Mouse (Mus musculus) liver, embryonic 14.5 days (tissue): ENCODE data around the gene H3f3b. TPM values are rescaled to one million over a fixed set of nuclear protein-coding genes. Genes with fewer than 3 reads are reported as not detected.
A peak's percentile ranks its signal among the peaks of the same experiment; 100 is the strongest.

Source experiments
- ATAC-seq: fragments of 200-750 bp; cut with Nextera tagmentation; 2 replicates; pipeline ENCODE4 v1.8.0; 2017; ENCODE audit warnings: moderate number of reproducible peaks, mild to moderate bottlenecking, moderate library complexity; ENCODE audit not compliant: insufficient read depth
- DNase-seq, 3 experiments: peaks; one replicate each; pipeline ENCODE4 v3.0.0-alpha.2; 2012 to 2013; ENCODE audit warnings: low read depth in 3 of 3, low spot score in 3 of 3
- H3K27ac ChIP-seq: fragments of 300-500 bp; sonication (generic); 2 replicates; pipeline ENCODE4 v1.5.1; 2014; ENCODE audit warnings: moderate library complexity, mild to moderate bottlenecking, control low read depth, inconsistent platforms
- H3K27me3 ChIP-seq: fragments of 300-500 bp; sonication (generic); 2 replicates; pipeline ENCODE4 v1.6.1; 2014; ENCODE audit warnings: mild to moderate bottlenecking, low read length, moderate library complexity; ENCODE audit not compliant: control insufficient read depth, insufficient read depth
- H3K36me3 ChIP-seq: fragments of 300-500 bp; sonication (generic); replicated peaks from 2 replicates; pipeline ENCODE4 v1.6.1; 2014; ENCODE audit warnings: low read depth; ENCODE audit not compliant: control insufficient read depth, insufficient read depth
- H3K4me1 ChIP-seq, 2 experiments: fragments of 200-500 bp in 1 of 2; fragments of 300-500 bp in 1 of 2; sonication (generic) in 1 of 2; replicated peaks; 2 replicates each; pipeline ENCODE4 v1.6.1; 2012 to 2014; ENCODE audit warnings: antibody characterized with exemption in 1 of 2, inconsistent platforms in 1 of 2, low read length in 1 of 2; ENCODE audit not compliant: control insufficient read depth in 2 of 2, insufficient read depth in 2 of 2
- H3K4me2 ChIP-seq: fragments of 300-500 bp; sonication (generic); 2 replicates; pipeline ENCODE4 v1.6.1; 2014; ENCODE audit warnings: low read depth, mild to moderate bottlenecking, control low read depth, moderate library complexity
- H3K4me3 ChIP-seq, 2 experiments: fragments of 200-500 bp in 1 of 2; fragments of 300-500 bp in 1 of 2; sonication (generic) in 1 of 2; 2 replicates each; pipeline ENCODE4 v1.5.1; 2012 to 2014; ENCODE audit warnings: low read depth in 2 of 2, low read length in 2 of 2, mild to moderate bottlenecking in 2 of 2, control low read depth in 1 of 2, inconsistent platforms in 1 of 2, moderate library complexity in 1 of 2; ENCODE audit not compliant: insufficient read depth in 1 of 2
- H3K9ac ChIP-seq: fragments of 300-500 bp; sonication (generic); replicated peaks from 2 replicates; pipeline ENCODE4 v1.6.1; 2014; ENCODE audit warnings: mild to moderate bottlenecking, control low read depth, moderate library complexity
- H3K9me3 ChIP-seq: fragments of 300-500 bp; sonication (generic); 2 replicates; pipeline ENCODE4 v1.6.1; 2016; ENCODE audit warnings: low read length, mixed read lengths; ENCODE audit not compliant: control insufficient read depth
- CTCF ChIP-seq: IDR thresholded peaks from 2 replicates; pipeline ENCODE4 v1.5.1; 2016; ENCODE audit warnings: antibody characterized with exemption, low read depth, control low read depth
- EP300 ChIP-seq: IDR thresholded peaks from 2 replicates; pipeline ENCODE4 v1.6.1; 2016; ENCODE audit warnings: antibody characterized with exemption, low read depth
- WGBS: fragments of 180-500 bp; shearing (Covaris S2); extraction: QIAGEN DNeasy Blood & Tissue Kit; methylation state at CpG from one replicate; pipeline ENCODE4 v1.1.7; 2014; ENCODE audit not compliant: insufficient replicate concordance; 5-methylcytosine and 5-hydroxymethylcytosine counted together
- polyA plus RNA-seq, 2 experiments: library from polyadenylated mRNA; depleted of rRNA in 1 of 2; stranded (reverse) in 1 of 2; unstranded in 1 of 2; fragments of >200 nt; fragmentation: Nextera tagmentation in 1 of 2; extraction: Ambion mirVana in 1 of 2; gene quantifications; 2 replicates each; pipeline versions ENCODE4 v1.2.1 to v1.2.3; 2012 to 2014

The H3f3b gene
- polyA plus RNA-seq, 2 experiments: 248 to 651 TPM

- no peak for ATAC-seq
- WGBS: 69% methylated on average over 12 of the region's 12 CpGs
- Histone ChIP-seq H3K9me3 (no peaks in the 10 kb centered on the region), H3K4me2 (no peak overlapping the region; the same call in 1 of the 2 replicates), H3K4me1 (peaks cover 13 to 28% of the 10 kb centered on the region in 2 experiments), H3K27ac (no peak overlapping the region), H3K36me3 (peaks cover 46% of the 10 kb centered on the region), H3K9ac (no peak overlapping the region), H3K27me3 (no peaks in the 10 kb centered on the region), H3K4me3 (no peak overlapping the region)
- TF ChIP-seq EP300 (no peak), CTCF (no peak)
- no peak for DNase-seq
Observed at GRCm38 (mm10) chr11:116058022-116058614, 30.4 kb upstream of the H3f3b start.

GRCm38 (mm10) chr11:116057237-116057881, 29.6 kb upstream of the H3f3b start:
- TF ChIP-seq CTCF (no peak), EP300 (0 out of 2 replicates have a peak, but pooled peaks have one; percentile 27)
- ATAC-seq: peak; percentile 75
- Histone ChIP-seq H3K36me3 (peaks cover 53% of the 10 kb centered on the region), H3K4me3 (no peak overlapping the region), H3K9me3 (no peaks in the 10 kb centered on the region), H3K4me2 (peak overlapping the region; percentile 16), H3K9ac (no peak overlapping the region), H3K4me1 (peaks cover 13 to 28% of the 10 kb centered on the region in 2 experiments), H3K27ac (peak overlapping the region; percentile 50), H3K27me3 (no peaks in the 10 kb centered on the region)
- DNase-seq: peak in 1 of 3 experiments; percentile 41
- 23% methylated on average over 4 of the region's 4 CpGs for WGBS

GRCm38 (mm10) chr11:116055873-116056272, 28.1 kb upstream of the H3f3b start:
- ATAC-seq: no peak
- no peak overlapping the region for H3K4me3 ChIP-seq
- H3K9ac ChIP-seq: no peak overlapping the region
- H3K9me3 ChIP-seq: no peaks in the 10 kb centered on the region
- H3K27me3 ChIP-seq: no peaks in the 10 kb centered on the region
- no peak for TF ChIP-seq EP300
- TF ChIP-seq CTCF: no peak
- H3K4me2 ChIP-seq: no peak overlapping the region
- DNase-seq: no peak
- H3K4me1 ChIP-seq: peaks cover 13 to 28% of the 10 kb centered on the region in 2 experiments
- H3K27ac ChIP-seq: no peak overlapping the region
- 62% methylated on average over 11 of the region's 11 CpGs for WGBS
- peaks cover 58% of the 10 kb centered on the region for H3K36me3 ChIP-seq

GRCm38 (mm10) chr11:116053510-116054229, 25.9 kb upstream of the H3f3b start:
- WGBS: 73% methylated on average over 9 of the region's 9 CpGs
- H3K27ac ChIP-seq: no peak overlapping the region
- ATAC-seq (peak; percentile 27; the same call in 1 of the 2 replicates), DNase-seq (no peak)
- peaks cover 13 to 28% of the 10 kb centered on the region in 2 experiments for H3K4me1 ChIP-seq
- H3K27me3 ChIP-seq: no peaks in the 10 kb centered on the region
- no peak overlapping the region for H3K4me2 ChIP-seq
- TF ChIP-seq EP300 (0 out of 2 replicates have a peak, but pooled peaks have one; percentile 28), CTCF (no peak)
- no peaks in the 10 kb centered on the region for H3K9me3 ChIP-seq
- no peak overlapping the region; the same call in 1 of the 2 replicates for H3K9ac ChIP-seq
- H3K4me3 ChIP-seq: no peak overlapping the region
- H3K36me3 ChIP-seq: peaks cover 61% of the 10 kb centered on the region

GRCm38 (mm10) chr11:116050196-116050595, 22.4 kb upstream of the H3f3b start:
- Histone ChIP-seq H3K4me1 (peaks cover 0 to 5% of the 10 kb centered on the region in 2 experiments; a peak in 3 of 4 replicates), H3K27ac (no peak overlapping the region), H3K36me3 (peaks cover 56% of the 10 kb centered on the region), H3K4me3 (no peak overlapping the region), H3K27me3 (no peaks in the 10 kb centered on the region), H3K9ac (no peak overlapping the region), H3K4me2 (no peak overlapping the region), H3K9me3 (no peaks in the 10 kb centered on the region)
- WGBS: 86% methylated on average over 4 of the region's 4 CpGs
- TF ChIP-seq CTCF (no peak), EP300 (no peak)
- no peak for ATAC-seq
- no peak for DNase-seq
